Mouse (Mus musculus) monocyte, adult 5-6 weeks (primary cell): ENCODE measurements around the gene Kif1bp. TPM values are rescaled to one million over a fixed set of nuclear protein-coding genes. Genes with fewer than 3 reads are reported as not detected.
"Not testable (repeated sequence)": the region's sequence is repeated elsewhere in the genome, so short reads cannot be mapped to it uniquely, and the experiment has no call there.

Experiments
- ATAC-seq: fragments of 153-309, 156-312 bp; replicated peaks from 2 replicates; pipeline ENCODE4 v1.8.0; 2017; ENCODE audit warnings: mild to moderate bottlenecking; ENCODE audit not compliant: low TSS enrichment, insufficient number of reproducible peaks, severe bottlenecking, poor library complexity, low FRiP score
- total RNA-seq: library from RNA; stranded (forward); fragments of 200-1000, 200-491, 200-594 nt; gene quantifications from 3 replicates; pipeline ENCODE4 v1.2.3, GENCODE M21; 2017

The Kif1bp gene
- 8.9 to 19.4 TPM (median 13.1 TPM) in 3 replicates for total RNA-seq

DNA sequence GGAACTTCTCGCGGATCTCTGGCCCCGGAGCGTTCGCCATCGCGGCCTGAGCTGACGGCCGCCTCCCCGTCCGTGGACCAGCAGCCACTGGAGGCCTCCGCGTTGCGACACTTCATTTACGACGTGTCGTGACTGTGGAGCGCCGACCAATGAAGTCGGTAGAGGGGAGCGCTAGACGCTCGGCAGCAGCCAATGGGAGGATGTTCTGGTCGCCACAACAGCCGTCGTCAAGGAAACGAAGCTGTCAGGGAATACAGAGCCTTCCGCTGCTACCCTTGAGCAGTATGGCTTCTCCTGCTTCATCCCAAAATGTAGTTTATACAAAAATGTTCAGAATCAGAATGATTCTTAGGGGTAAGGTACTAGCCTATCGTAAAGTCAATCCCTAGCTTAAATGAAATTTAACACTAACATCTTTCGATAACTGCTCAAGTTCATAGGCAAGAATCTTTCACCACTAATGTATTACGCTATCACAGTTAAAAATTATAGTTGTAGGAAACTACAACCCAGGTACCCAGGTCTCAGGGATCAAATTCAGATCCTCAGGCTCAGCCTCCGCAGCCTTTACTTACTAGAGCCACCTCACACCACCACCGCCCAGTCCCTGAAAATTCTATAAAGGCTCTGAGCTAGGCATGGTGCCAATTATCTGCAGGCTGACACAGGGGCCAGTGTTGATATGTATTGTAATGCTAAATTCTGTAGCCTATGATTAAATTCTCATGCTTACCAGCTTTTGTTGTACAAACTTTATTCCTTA lies at the start of gene Kif1bp:
TSS of gene Kif1bp (minus strand) at position 120 of the 763 bp plus-strand sequence.
- ATAC-seq, result peak; percentile 99

DNA sequence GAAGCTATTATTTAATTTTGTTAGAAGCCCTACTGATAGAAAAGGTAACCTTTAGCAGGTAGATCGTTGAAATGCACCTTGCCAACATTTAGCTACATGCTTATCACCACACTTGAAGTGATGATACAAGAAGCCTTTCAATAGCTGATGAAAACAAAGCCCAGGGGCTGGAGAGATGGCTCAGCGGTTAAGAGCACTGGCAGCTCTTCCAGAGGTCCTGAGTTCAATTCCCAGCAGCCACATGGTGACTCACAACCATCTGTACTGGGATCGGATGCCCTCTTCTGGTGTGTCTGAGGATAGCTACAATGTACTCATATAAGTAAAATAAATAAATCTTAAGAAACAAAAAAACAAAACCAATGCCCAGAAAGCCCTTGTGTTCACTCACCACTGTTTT lies 25.9 kb upstream of the Kif1bp start:
- no peak for ATAC-seq

DNA sequence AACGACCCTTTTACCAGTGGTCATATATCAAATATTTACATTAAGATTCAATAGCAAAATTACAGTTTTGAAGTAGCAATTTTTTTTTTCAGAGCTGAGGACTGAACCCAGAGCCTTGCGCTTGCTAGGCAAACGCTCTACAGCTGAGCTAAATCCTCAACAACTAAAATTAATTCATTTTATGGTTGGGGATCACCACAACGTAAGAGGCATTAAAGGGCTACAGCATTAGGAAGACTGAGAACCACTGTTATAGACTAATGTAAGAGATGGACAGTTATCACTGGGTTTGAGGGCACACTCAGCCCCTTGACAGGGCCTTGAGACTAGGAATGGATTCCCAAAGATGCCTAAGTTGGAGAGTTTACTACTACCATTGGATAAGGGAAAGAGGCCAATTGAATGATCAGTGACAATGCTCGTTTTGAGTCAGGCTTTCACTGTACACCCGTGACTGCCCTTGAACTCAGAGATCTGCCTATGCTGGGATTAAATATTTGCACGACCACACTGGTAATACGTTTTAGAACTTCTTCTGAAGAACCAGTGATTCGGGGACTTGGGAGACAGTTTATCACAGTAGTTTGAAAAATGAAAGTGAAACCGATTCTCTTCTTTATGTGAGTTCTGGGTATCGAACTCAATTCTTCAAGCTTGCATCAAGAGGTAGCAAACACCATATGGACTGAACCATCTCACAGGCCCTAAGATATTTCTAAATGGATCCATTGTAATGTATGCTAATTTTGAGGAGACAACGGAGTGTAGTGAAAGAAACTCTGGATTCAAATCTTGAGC lies 25.2 kb upstream of the Kif1bp start:
- no peak for ATAC-seq

DNA sequence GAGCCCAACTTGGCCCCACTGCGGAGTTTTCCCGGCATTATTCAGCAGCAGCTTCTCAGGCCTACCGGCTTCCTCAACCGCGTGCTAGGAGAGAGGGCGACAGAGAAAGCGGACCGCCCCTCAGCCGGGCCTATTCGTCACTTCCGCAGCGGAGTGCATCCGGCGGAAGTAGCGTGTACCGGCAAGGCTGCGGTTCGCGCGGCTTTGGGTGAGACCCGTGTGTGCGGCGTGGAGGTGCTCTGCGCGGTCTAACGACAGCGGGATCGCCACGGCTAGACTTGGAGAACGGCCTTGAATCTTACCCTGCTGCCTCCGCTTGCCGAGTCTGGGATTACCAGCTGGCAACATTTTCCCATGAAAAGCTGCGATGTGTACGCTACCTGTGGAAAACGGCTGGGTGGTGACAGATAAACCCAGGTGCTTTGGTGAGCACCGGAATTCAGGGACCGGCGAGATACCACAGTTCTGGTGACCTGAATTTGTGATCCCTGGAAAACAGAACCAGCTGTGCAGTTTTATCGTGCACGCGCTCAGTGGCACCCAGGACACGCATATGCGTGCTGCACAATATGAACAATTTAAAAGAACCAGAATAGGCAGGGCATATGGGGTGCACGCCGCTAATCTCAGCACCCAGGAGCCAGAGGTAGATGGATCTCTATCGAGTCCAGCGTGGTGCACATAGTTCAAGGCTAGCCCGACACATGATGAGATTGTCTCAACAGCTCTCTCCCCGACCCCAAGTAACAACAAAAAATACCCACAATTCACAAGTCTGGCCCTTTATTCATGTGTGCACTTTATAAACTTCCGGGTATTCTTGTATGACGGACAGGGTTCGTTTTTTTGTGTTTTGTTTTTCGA lies 24.2 kb upstream of the Kif1bp start, which contains the start of gene Ddx21:
TSS of gene Ddx21 (minus strand) at position 105 of the 864 bp plus-strand sequence.
- ATAC-seq, result peak; percentile 94

DNA sequence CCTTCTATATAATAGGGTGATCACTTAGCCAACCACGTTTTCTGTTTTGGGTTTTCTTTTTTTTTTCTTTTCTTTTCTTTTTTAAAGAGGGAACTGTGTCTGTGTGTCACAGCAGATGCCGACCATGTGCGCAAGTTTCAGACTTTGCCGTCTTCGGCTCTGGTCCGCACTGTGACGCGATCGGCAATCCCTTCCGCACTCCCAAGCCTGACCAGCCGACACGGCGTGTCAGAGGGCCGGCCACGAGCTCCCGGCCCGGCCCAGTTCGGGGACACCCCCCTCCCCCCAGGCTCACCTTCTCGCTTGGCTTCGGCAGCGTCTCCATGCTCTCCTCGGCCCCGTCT lies 23.5 kb upstream of the Kif1bp start:
- peak; percentile 55 for ATAC-seq

DNA sequence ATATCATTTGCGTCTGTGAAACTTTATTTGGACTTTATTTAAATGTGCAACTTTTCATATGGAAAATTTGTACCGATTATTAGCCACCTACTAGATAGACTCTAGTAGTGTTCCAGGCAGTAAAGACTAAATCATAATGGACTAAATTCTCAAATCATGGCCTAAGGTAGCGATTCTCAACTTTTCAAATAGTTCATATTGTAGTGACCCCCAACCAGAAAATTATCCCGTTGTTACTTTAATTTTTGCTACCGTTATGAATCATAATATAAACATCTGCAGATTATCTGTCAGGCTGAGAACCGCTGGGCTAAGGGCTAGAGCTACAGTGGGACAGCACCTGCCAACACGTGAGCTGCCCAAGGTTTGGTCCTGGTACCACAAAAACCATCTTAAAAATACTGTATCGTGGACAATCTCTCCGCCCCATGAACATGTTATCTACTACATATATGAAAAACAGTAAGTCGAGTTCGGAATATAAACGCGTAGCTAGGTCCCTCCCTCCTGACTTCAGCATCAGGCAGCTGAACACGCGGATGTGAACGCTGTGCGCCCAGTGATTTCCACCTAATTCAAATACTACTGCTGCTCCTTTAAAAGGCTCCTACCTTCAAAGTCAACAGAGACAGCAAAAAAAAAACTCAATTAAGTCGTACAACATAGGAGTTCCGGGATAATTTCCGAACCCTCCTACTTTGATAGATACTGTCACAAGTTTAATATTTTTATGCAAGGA lies 23.0 kb upstream of the Kif1bp start:
- no peak for ATAC-seq

DNA sequence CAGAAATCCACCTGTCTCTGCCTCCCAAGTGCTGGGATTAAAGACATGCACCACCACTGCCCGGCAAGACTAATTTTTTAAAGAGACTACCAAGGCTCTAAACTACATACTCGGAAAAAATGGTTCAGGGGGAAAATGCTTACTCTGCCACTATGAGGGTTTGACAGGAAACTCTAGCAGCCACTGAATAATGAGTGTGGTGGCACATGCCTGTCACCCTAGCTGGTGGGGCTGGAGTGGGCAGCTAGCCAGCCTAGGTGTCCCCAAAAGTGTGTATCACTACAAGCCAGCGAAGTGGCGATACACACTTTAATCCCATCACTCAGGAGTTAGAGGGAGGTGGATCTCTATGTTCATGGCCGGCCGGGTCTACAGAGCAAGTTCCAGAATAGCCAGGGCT lies 21.8 kb upstream of the Kif1bp start:
- no peak for ATAC-seq

DNA sequence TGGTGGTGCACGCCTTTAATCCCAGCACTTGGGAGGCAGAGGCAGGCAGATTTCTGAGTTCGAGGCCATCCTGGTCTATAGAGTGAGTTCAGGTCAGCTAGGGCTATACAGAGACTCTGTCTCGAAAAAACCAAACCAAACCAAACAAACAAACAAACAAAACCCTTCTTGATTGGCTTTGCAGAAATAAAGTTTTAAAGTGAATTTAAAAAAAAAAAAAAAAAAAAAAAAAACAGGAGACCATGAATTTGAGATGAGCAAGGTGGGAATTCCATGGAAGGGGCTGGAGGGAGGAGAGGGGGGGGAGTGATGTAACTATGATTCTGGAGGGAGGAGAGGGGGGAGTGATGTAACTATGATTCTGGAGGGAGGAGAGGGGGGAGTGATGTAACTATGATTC lies 21.1 kb upstream of the Kif1bp start:
- ATAC-seq, result not testable (repeated sequence)

DNA sequence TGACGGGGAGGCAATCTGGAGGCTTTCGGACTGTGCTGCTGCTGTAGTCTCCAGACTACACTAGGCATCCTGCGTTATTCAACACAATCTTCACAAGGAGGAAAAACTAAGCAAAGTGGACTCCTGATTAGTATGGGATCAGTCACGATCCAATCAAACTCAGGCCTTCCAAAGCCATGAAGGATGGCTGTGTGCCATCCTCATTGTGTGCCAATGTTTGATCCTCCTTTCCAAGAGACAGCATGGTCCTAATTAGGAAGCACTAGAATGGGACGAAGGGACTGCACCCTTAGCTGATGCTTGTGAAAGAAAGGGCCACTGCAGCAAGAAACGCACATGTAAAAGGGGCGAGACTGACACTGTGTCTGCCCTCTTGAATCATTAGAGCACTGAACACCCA lies 14.2 kb upstream of the Kif1bp start:
- no peak for ATAC-seq

DNA sequence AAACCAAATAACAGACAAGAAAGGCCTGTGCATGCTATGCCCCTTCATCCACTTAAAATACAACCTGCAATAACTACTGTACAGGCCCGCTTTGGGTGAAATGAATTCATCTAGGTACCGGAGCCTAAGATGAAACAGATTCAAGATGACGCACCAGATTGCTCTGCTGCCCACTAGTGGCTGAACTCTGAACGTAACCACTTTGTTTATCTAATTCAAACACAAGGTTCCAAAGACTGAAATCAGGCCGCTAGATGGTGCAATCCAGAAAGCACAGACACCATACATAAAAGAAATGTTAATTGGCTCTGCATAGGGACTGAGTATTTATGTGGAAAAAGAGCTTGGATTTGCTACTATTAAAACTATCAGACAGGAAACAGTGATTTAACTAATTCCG lies 11.9 kb upstream of the Kif1bp start:
- peak; percentile 93 for ATAC-seq

DNA sequence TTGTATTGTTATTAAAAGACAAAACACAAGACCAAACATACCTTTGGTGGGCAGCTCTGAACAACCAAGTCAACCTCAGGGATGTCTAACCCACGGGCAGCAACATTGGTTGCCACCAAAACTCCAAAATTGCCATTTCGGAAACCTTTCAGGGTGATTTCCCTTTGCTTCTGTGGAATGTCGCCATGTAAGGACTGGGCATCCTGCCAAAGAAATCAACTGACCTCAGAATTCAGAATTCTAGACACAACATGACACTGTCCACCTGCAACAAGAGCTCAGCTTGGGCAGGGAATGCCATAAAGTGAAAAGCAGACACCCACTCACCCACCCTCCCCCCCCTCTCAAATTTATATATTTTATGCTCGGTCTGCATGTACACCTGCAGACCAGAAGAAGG lies 10.4 kb upstream of the Kif1bp start:
- no peak for ATAC-seq

DNA sequence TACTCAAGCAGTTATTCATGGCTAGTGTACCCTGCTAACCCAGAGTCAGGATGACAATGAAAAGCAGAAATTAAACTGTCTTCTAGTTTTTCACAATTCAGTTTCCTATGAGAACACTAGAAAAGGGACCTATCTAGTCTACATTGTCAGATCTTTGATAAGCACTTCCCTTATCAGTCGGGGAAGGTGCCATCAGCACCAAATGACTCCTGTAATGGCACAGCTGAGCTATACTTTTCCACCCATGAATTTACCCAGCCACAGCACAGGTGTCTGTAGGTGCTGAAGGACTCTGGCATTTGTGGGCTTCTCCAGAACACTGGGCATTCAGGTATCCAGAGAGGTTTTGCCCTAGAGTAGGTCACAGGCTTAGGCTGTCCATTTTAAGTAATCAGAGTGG lies 5.0 kb upstream of the Kif1bp start:
- ATAC-seq, result no peak

DNA sequence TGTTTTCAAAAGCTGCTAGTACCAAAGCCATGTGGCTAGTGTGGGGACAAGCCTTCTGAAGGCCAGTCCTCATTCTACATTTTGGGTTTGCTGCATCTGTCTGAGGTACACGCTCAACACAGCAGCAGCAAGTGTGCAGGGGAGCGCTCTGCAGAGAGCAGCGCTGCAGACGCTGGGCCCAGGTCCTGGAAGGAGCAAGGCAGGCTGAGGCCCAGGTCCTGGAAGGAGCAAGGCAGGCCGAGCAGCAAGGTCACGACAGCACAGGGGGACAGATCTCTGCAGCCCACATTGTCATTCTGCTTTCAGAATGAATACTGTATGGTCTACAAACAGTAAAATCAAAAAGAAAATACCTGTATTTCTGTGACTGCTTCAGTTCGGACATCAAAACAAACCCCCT lies 4.4 kb upstream of the Kif1bp start:
- ATAC-seq, result no peak

DNA sequence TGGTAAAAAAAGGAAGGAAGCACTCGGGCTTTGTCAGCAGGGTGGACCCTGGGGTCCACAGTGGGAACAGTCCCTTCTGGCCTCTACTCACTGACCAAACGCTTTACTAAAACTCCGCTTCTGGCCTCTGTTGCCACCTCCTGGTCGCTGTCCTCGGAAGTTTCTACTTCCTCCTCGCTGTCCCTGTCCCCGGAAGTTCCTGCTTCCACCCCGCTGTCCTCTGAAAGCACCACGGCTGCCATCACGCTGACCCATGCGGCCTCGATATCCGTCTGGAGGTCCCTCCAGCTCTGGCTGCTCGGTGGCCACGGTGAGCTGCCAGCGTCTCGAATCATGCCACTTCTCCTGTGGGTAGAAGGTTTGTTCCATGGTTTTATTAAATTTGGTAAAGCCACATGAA lies 4.0 kb upstream of the Kif1bp start:
- ATAC-seq, result no peak

DNA sequence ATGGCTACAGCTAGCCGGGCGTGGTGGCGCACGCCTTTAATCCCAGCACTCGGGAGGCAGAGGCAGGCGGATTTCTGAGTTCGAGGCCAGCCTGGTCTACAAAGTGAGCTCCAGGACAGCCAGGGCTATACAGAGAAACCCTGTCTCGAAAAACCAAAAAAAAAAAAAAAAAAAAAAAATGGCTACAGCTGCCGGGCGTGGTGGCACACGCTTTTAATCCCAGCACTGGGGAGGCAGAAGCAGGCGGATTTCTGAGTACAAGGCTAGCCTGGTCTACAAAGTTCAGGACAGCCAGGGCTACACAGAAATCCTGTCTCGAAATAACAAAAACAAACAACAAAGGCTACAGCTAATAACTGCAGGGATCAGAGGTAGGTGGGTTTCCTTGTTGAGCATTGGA lies 872 bp upstream of the Kif1bp start:
- ATAC-seq, result not testable (repeated sequence)

DNA sequence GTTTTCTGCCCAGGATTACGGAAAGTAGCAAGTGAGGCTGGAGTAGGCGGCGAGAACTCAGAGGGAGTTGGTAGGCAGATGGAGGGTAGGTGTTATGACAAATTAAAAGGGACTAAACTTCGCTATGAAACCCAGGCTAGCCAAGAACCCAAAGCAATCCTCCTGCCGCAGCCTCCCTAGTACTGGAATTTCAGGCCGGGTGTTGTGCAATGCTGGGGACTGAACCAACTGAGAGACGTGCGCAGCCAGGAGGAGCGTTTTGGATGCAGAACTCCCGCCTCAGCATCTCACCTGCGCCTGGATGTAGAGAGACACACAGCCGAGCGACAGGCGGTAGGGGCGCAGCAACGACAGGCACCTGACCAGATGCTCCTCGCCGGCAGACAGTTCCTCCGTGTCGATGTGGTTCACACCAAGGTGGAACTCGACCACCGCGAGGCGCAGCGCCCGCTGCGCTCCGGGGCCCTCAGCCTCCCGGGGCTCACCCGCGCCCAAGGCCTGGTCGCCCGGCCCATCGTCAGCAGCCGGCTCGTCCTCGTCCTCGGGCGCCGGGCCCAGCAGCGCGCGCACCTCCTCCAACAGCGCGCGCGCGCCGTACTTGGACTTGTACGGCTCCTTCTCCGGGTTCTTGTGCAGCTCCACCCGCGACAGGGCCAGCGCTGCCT lies 452 bp downstream of the Kif1bp start:
- ATAC-seq, result 0 out of 2 replicates have a peak, but pooled peaks have one; percentile 12

DNA sequence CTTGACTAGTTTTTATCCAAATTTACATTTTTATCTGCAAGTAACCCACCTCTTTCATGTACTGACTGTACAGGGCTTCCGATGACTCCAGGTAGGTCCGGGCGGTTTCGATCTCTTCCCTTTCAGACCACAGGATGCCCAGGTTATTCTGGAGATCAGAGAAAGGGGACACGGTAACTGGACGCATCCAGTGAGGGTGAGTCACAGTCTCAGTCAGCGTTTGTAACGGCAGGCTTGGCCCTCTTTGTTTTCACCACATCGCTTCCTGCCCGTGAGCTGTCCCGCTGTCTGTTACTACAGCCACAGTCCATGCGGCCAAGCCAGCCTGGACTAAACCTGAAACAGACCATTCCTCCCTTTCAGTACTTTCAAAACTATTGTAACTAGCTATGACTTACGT lies 3.3 kb downstream of the Kif1bp start:
- no peak for ATAC-seq
